Comparison of ENCODE assay signal across 12 mouse cellular contexts in genomic region chr1:104936966-104937365, GRCm38 (mm10).
"Had no signal": no experiment of that assay in that cellular context is flagged by ENCODE, and none has a peak within 500 bp of the region (broad histone marks: within the 10 kb centered on the region; RNA-seq: fewer than 3 reads in every experiment).

No protein-coding gene starts in this region.

- DNase-seq: retina, postnatal 1 day; right cerebral cortex, adult 18-20 months; right cerebral cortex, postnatal 14 days; right cerebral cortex, postnatal 25 days; right cerebral cortex, postnatal 4 days; spleen, adult 18-20 months; thymus, adult 18-20 months; thymus, adult 2 months; thymus, postnatal 14 days; thymus, postnatal 25 days; thymus, postnatal 36 days; thymus, postnatal 4 days had no signal
